Mouse (Mus musculus) activated CD4-positive, CD25-positive, alpha-beta regulatory T cell, adult 4 months (primary cell): ENCODE measurements around the gene Zcchc4. TPM values are rescaled to one million over a fixed set of nuclear protein-coding genes. Genes with fewer than 3 reads are reported as not detected.
A peak's percentile ranks its signal among the peaks of the same experiment; 100 is the strongest.

Experiments
- ATAC-seq: one replicate; pipeline ENCODE4 v1.8.0; 2017
- polyA plus RNA-seq, 2 experiments: library from polyadenylated mRNA; unstranded; fragments of 100-300 nt; shearing (Covaris generic); gene quantifications; one replicate each; pipeline ENCODE4 v1.2.1; 2017

The Zcchc4 gene
- polyA plus RNA-seq, 2 experiments from 2014 or later = 10.2 to 12.4 TPM

DNA sequence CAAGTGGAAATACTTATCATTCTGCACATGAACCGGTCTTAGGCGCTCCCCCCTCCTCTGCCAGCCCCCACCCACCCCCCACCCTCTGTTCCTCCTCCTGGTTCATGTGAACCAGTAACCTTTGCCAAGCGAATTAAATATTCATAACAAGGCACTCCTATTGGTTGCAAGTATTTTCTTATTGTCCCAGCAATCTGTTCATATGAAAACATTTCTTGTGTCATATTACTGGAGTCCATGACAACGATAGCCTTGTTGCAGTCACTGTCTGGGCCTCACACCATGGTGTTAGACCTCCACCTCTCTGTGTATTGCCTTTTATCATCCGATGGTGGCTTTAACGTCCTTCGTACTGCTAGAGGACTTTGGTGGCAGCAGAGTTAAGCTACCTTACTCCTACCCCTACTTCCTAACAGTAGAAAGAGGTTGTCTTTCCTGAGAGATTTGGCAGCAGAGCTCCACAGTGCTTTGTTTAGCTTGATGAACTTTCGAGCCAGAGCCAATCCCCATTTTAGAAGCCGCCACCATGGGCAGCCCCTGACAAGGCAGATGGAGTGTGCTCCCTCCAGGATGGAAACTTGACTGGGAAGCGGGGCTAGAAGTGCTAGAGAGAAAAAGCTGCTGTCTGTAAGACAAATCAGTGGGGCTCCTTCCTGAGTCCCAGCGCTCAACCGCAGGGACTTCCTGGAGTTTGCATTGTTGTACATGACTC, 24.2 kb downstream of the Zcchc4 start:
- no peak for ATAC-seq

DNA sequence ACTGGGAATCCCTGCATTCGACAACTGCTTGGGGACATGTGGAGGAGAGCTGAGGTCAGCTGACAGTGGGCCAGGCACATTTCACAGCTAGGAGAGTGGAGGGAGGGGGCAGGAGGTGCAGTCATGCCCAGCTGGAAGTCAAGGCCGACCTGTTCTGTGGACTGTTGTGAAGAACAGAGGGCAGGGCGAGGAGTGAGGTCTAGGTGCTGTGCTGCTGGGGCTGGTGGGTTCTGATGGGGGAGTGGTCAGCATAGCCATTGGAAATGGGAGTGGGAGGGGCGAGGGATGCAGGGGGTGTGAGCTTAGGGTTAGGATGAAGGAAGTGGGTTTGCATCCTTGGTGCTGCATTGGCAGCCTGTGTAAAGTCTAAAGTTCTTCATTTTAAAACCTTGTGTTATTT, 30.6 kb downstream of the Zcchc4 start:
- ATAC-seq = no peak

DNA sequence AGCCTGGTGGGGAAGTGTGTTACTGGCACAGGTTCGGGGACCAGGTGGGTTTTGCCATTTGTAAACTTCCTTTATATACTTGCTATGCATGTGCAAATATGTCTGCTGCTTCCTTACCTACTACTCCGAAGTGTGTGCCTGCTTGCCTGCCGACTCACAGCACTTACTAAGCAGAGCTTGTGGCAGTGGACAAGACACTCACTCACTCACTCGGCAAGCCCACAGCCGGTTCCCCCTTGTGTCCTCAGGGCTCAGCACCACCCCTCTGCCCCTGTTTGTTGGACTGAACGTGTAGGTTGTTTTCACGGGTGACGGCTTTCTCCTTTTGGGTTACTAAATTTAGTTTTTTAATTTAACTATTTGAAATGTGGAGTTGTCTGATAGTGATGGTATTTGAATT, 31.1 kb downstream of the Zcchc4 start:
- ATAC-seq = no peak

DNA sequence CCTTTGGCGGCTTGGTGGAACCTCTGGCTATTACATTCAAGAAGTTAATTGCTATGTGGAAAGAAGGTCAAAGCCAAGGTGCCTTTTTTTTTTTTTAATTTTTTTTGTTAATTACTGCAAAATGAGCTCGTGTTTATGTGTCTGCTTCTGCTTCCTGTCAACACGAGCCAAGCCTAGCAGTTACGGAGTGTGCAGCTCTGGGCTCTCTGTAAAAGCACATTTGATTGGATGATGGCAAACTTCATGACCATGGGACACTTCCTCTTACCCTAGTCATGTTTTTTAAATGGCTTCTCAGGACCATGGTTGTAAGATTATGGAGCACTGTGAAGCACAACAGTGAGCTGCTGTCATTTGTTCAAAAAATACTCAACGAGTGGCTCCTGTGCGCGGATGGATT, 31.8 kb downstream of the Zcchc4 start:
- ATAC-seq = no peak

DNA sequence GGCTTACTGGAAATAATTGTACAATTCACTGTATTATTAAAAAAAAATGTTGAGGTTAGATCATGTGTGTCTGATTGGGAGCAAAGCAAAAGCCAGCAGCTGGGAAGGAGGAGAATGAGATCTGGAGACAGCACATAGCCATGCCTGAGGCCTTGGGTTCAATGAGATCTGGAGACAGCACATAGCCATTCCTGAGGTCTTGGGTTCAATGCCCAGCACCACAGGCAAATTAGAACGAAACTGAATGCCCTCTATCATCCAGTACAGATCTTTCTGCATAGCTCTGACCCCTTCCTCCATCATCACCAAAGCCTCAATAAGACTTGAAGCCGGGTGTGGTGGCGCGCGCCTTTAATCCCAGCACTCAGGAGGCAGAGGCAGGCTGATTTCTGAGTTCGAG, 35.2 kb downstream of the Zcchc4 start:
- no peak for ATAC-seq

DNA sequence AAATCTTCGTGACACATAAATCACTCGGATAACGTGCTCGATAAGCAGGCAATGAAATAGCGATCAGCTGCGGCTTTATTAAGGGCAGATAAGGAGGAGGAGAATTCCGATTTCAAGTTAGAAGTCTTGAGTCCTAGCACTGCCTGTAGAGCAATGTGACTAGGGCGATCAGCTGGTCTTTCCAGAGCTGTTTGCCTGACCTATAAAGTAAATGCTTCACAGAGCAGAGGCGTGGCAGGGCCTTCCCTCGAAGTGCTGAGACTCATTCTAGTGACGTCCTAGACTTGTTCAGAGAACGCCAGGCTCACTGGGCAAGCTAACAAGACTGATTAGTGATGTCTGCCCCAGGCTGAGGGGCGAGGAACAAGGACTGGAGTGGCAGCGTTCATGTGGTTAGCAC, 35.8 kb downstream of the Zcchc4 start:
- ATAC-seq = no peak

DNA sequence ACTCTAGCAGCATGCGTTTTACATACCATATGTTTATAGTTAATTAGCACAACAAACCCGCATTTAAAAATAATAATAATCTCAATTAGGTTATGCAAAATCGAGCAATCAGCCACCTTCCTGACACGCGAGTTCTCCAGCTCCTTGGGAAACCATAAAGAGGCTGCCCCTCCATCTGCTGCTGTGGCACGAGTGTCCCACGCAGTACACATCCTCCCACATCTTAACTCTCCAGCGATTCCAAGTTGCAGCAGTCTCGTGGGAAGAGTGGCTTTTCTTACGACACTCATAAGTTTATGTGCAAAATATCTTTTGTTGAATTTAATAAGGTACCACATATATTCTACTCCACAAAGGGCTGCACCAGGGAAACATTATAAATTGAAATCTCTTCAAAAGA, 37.2 kb downstream of the Zcchc4 start:
- ATAC-seq = no peak

DNA sequence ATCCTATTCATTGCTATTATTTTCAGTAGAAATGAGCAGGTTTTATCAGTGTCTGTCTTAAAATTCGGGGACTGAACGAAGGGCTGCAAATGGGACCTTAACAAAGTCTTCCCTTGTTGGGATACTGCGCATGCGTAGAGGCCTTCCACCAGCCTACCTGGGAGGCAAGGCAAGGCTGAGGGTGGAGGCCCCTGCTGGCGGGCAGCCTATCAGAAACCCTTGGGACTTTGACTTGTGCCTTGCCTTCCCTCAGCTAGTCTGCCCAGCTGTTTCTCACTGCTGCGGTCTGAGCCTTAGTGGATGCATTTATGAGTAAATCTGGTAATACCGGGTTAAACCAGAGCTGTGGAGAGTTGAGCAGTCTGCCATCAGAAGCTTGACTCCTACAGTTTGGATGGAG, 38.1 kb downstream of the Zcchc4 start:
- ATAC-seq = no peak

DNA sequence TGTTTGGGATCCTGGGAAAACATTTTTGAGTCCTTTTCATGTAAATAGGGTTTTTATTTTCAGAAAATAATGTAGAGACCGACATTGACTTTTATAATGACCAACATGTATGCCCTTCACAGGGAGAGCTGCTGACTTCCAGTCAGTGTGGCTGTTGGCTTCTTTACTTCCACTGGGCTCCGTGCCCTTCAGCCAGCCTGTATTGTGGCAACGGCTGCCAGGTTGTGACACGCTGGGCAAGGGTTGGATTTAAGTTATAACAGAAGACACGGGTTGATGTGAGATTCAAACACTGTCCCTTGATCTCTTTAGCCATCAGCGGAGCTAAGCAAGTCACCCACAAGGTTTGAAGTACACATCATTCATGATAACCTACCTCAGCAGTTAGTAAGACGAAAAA, 43.5 kb downstream of the Zcchc4 start:
- ATAC-seq = no peak

DNA sequence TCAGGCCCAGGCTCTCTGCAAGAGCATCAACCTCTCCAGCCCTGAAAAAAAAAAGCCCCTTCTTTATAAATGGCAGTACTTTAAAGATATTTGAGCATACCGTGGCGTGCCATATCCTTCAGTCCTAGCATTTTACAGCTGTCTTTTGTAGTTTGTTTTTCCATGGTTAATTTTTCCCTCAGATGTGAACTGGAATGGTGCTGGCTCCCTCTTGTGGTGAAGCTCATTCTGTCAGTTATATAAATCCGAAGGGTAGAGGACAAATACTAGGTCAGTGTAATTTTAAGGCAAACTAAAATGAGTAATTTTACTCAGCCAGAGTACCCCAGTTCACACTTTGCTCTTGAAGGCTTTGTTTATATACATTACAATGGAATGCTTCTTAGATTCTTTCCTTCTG, 46.5 kb downstream of the Zcchc4 start:
- peak; percentile 28 for ATAC-seq

DNA sequence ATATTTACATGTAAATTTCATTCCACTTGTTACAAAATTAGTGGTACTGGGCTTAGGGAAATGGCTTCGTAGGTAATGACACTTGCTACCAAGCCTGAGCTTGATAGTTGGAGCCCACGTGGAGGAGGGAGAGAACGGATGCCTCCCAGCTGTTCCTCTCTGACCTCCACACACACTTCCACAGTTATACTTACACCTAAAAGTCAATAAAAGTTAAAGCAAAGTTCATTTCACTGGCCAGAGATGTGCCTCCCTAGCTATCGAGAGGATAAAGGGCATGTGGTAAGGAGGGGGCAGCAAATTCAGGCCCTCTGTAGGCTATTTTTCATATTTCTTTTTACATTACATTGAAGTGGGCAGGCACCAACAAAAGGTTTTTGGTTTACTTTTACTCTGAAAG, 52.7 kb downstream of the Zcchc4 start:
- ATAC-seq = no peak

DNA sequence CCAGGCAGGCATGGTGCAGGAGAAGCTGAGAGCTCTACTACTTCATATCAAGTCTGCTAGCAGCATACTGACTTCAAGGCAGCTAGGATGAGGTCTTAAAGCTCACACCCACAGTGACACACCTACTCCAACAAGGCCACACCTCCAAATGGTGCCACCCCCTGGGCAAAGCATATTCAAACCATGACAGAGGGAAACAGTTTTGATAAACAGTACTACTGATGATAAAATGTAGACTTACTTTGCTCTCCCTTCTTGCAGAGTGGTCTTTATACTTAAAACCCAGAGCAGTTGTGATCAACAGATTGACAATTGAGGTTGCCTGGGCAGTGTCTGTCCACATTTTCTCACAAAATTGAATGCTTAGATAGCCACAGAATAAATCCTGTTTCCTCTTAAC, 57.8 kb downstream of the Zcchc4 start:
- ATAC-seq = no peak

DNA sequence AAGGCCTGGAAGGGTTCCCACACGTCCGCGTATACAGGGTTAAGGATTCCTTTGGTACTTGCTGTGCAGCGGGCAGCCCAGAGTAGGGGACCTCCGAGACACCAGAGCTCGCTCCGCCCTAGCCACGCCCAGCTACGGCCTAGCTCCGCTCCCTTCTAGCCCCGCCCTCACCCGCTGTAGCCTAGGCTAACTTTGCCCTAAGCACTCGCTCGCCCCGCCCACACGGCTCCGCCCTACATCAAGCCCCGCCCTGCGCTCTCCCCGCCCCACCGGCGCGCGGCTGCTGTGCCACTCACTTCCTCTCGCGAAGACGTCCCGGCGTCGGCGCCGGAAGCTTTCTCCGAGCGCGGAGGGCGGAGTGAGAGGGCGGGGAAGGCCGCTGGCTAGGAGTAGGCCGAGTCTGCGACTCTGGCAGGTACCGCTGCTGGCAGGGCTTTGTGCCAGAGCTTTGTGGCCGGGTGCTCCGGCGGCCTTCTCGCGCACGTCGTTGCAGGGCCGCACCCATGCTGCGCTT, 58.6 kb downstream of the Zcchc4 start, which contains the start of gene Anapc4:
Gene Anapc4, plus strand, starts transcription at position 252 of the 514 bp plus-strand sequence.
- peak; percentile 94 for ATAC-seq

DNA sequence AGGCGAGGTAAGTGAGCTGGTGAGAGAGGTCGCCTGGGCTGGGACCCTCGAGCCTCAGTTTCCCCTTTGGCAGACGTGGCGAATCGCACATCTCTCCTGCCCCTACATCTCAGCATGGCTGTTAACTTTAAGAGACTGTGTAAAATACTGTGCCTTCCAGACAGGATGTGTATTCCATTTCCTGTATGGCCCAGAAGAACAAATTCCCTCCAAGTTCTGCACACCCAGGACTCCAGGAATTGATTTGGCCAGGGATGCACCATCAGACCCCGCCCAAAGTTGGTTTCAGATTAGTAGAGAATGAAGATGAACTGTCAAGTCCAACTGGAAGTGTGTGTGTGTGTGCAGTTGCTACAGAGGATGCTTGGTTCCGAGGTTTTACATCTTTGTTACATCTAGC, 59.2 kb downstream of the Zcchc4 start:
- ATAC-seq = peak; percentile 5

DNA sequence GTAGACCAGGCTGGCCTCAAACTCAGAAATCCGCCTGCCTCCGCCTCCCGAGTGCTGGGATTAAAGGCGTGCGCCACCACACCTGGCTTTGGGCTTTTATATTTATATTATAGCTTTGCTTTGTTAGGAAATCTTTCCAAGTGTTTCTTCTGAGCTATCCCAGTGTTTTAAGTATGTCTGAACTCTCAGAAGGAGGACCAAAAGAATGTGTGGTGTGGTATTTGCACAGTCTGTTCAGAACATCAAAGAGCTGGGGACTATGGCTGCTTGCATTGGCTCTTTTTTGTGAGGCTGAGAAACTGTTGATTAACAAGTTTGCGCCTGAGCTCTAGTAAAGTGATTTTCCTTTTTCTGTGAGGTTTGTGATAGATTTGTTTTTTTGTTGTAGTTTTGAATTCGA, 69.1 kb downstream of the Zcchc4 start:
- no peak for ATAC-seq

DNA sequence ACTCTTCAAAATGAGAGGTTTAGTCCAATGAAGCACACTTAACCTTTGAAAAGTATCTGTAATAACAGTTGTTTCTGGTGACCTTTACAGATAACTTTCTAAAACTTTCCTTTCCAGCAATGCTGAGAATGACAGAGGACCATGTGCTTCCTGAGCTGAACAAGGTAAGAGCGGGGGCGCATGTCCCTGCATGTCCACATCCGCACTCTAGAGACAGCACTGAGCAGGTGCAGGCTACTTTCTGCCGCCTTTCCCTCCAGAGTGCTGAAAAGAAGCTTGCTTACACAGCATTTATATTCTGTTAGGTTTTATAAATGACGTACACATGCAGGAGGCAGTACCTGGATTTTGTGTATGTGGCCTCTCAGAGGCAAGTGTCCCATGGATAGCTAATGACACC, 80.5 kb downstream of the Zcchc4 start:
- ATAC-seq = no peak

DNA sequence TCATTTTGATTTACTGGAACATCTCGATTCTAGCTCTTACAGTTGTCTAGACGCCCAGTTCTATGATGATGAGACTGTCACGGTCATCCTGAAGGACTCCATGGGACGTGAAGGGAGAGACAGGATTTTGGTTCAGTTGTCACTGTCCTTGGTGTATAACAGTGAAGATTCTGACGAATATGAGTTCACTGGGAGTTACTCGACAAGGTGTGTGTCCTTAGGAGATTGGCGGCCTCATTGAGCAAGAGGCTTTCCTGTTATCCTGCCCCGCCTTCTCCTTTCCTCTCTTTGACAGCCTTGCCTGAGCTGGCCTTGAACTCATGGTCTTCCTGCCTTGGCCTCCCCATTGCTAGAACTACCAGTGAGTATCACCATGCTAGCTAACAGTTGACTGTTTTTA, 89.2 kb downstream of the Zcchc4 start:
- ATAC-seq = no peak

DNA sequence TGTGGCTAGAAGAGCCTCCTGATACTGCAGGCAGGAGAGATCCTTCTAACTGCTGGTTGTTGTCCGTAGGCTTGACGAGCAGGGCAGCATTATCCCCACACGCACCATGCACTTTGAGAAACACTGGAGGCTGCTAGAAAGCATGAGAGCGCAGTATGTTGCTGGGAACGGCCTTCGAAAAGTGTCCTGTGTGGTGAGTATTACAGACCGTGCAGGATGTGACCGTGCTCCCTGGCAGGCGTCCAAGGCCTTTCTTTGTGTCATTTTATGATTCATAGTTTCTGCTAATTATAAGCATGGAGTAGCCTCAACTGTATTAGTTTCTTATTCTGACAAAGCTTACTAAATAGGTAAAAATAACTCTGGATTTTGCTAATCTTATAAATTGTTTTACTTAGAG, 90.6 kb downstream of the Zcchc4 start:
- no peak for ATAC-seq

DNA sequence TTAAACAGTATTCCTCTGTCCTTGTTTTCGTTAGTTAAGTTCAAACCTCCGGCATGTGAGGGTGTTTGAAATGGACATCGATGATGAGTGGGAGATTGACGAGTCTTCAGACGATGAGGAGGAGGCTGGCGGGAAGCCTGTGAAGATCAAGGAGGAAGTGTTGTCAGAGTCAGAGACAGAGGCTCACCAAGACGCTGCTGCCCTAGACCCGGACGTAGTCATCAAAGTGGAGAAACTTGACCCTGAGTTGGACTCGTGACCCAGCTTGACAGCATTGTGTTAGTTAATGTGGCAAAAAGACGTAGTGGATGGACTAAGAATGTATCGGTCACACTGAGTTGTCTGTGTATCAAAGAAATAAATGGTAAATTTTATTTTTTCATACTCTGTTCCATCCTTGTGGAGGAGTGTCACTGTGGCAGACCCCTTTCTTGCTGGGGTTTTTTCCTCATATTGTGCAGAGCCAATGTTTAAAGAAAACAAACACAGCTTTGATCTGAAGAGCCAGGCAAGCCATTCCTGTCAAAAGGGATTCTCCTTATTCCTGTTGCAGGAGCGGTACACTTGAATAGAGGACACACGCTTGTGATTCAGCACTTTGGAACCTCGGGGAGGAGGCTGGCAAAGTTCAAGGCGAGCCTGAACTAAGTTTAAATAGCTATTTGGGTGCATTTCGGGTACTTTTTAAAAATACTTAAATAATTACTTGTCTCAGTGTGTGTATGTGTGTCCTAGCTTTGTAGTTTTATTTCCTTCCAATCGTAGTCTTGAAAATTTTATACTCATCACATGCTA, 91.3 kb downstream of the Zcchc4 start:
- no peak for ATAC-seq

DNA sequence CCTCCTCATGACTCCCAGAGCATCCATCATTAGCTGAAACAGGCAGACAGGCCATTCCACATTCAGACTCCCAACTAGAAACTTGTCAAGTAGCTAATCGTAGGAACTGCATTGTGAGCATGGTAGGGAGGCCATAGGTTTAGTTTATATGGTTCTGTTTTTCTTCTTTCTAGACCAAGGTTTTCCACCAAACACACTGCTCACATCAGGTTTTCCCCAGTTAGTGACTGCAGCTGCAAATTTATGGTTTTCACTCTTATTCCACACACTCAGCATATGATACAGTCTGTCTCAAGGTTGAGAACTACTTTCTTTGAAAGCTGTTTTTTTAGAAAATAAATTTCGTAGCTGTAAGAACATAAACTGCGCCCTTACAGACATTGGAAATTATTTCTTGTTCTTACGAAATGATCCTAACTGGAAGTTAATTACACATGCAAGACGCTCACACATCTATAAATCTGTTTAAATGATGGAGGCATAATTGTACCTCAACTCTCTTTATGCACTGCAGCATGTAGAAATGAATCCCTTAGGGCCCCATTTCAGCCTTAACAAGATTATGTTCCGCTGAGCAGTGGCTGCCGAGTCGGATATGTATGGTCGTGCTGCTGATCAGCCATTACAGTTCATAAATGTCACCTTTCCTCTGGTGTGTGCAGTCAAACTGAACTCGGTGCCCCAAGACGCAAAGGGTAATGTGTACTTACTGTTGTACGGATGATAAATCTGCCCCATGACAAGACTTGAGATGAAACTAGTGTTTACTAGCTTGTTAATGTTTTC, 93.9 kb downstream of the Zcchc4 start:
- ATAC-seq = no peak

DNA sequence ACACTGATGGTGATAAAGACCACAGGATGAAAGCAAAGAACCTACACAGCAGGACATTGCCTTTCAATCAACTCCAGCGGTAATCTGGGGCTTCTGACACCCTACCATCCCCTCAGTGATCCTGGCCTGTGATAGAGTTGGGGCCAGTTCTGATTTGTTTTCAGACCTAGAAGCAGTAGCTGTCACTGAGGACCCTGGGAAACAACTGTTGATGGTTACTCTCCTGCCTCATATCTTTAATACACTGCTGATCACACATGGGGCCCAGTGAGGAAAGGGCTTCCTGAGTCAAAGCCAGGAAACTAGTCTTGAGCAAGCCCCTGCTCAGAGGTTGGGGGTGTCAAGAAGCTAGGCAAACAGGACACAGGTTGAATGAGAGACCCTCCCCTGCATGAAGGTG, 96.3 kb downstream of the Zcchc4 start:
- no peak for ATAC-seq

DNA sequence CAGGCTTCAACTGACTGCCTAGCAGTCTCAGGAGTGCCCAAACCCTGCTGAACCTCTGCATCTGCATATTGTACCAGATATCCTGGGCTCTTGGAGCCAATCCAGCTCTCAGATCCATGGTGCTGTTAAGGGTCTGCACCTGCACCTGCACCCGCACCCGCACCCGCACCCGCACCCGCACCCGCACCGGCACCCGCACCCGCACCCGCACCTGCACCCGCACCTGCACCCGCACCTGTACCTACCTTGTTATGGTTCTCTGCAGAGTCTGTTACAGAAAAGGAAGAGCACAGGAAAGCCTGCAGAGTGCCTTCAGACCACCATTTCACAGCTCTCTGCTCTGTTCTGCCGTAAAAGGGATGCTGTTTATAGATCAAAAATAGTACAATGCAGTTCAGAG, 96.8 kb downstream of the Zcchc4 start:
- ATAC-seq = no peak
